Mouse (Mus musculus): ENCODE results near the gene Noc4l. TPM values are rescaled to one million over a fixed set of nuclear protein-coding genes. Genes with fewer than 3 reads are reported as not detected.

The Noc4l gene
- total and polyA plus RNA-seq, 3 experiments, result 42.0 to 160 (median 50.7) TPM

- dilution Hi-C loops (cut with MboI; ENCODE audit: extremely low pct_ligation_motif_present, extremely low pct_unique_long_range_greater_than_20kb, low sequenced_read_pairs), result no loop called here
- H3K36me3 ChIP-seq (replicated peaks in 1 of 2; ENCODE audit: control insufficient read depth in 1 of 2, insufficient read depth in 1 of 2, low read length in 1 of 2), result no peaks in the 10 kb centered on the region
- in situ Hi-C loops (cut with MboI; ENCODE audit: low pct_ligation_motif_present, low pct_unique_long_range_greater_than_20kb, low sequenced_read_pairs), result no loop called here
- no peaks in the 10 kb centered on the region for H3K4me1 ChIP-seq (ENCODE audit: control insufficient read depth in 1 of 2, insufficient read depth in 2 of 2)
- no peak overlapping the region for H3K4me2 ChIP-seq (ENCODE audit: insufficient read depth, low read depth, poor library complexity, severe bottlenecking)
- no peaks in the 10 kb centered on the region for H3K9me3 ChIP-seq (replicated peaks; ENCODE audit: low read length)
- no peak overlapping the region for H3K9ac ChIP-seq (ENCODE audit: insufficient read depth, low read depth)
- H3K4me3 ChIP-seq (replicated peaks in 1 of 3; ENCODE audit: low read depth in 2 of 3, low read length in 2 of 3, poor library complexity in 1 of 3), result no peak overlapping the region
- no peak for DNase-seq (ENCODE audit: extremely low read depth)
- TF ChIP-seq MAX (IDR thresholded peaks at IDR 0.05; ENCODE audit: low read length) (no peak), NELFE (IDR thresholded peaks at IDR 0.05; ENCODE audit: low read depth, low read length) (no peak), MEF2A (IDR thresholded peaks at IDR 0.05; ENCODE audit: borderline replicate concordance, low read depth, low read length) (no peak), BHLHE40 (IDR thresholded peaks at IDR 0.05; ENCODE audit: low read depth, low read length) (no peak), ZNF384 (IDR thresholded peaks at IDR 0.05; ENCODE audit: low read depth, low read length) (no peak), ETS1 (conservative IDR thresholded peaks at IDR 0.05; ENCODE audit: low read depth, low read length) (no peak), ZC3H11A (IDR thresholded peaks at IDR 0.05; ENCODE audit: low read depth, low read length) (no peak), IRF4 (IDR thresholded peaks at IDR 0.05; ENCODE audit: low read depth, low read length) (no peak), EP300 (IDR thresholded peaks at IDR 0.05; ENCODE audit: low read length) (no peak), E2F4 (IDR thresholded peaks at IDR 0.05; ENCODE audit: insufficient replicate concordance, low read depth, low read length) (no peak), TCF12 (IDR thresholded peaks at IDR 0.05; ENCODE audit: low read depth, low read length) (no peak), PAX5 (IDR thresholded peaks at IDR 0.05; ENCODE audit: low read length) (no peak), MYC (IDR thresholded peaks at IDR 0.05; ENCODE audit: low read depth, low read length) (no peak), GABPA (IDR thresholded peaks at IDR 0.05; ENCODE audit: insufficient replicate concordance, low read depth, low read length) (no peak), JUN (IDR thresholded peaks at IDR 0.05; ENCODE audit: insufficient read depth, low read depth, low read length) (no peak), USF2 (conservative IDR thresholded peaks at IDR 0.05; ENCODE audit: low read depth, low read length) (no peak), MAFK (IDR thresholded peaks at IDR 0.05; ENCODE audit: insufficient replicate concordance, low read length) (no peak), MXI1 (IDR thresholded peaks at IDR 0.05; ENCODE audit: low read depth, low read length) (no peak), RAD21 (IDR thresholded peaks at IDR 0.05; ENCODE audit: low read depth, low read length) (no peak), SMC3 (IDR thresholded peaks at IDR 0.05; ENCODE audit: low read depth, low read length) (no peak)
- no peaks in the 10 kb centered on the region for H3K79me2 ChIP-seq (replicated peaks; ENCODE audit: control insufficient read depth, extremely low read depth, insufficient read depth, poor library complexity, severe bottlenecking)
- H3K27ac ChIP-seq (ENCODE audit: insufficient read depth, low read depth), result no peak overlapping the region
- H3K27me3 ChIP-seq (replicated peaks), result peaks cover 44% of the 10 kb centered on the region
Measured at GRCm38 (mm10) chr5:110624319-110624718, 28.9 kb downstream of the Noc4l start.

GRCm38 (mm10) chr5:110619226-110619625, 34.0 kb downstream of the Noc4l start:
- DNase-seq (ENCODE audit: extremely low read depth), result no peak
- no peak overlapping the region for H3K27ac ChIP-seq (ENCODE audit: insufficient read depth, low read depth)
- H3K36me3 ChIP-seq (replicated peaks in 1 of 2; ENCODE audit: control insufficient read depth in 1 of 2, insufficient read depth in 1 of 2, low read length in 1 of 2), result no peaks in the 10 kb centered on the region
- H3K4me3 ChIP-seq (replicated peaks in 1 of 3; ENCODE audit: low read depth in 2 of 3, low read length in 2 of 3, poor library complexity in 1 of 3), result no peak overlapping the region
- H3K79me2 ChIP-seq (replicated peaks; ENCODE audit: control insufficient read depth, extremely low read depth, insufficient read depth, poor library complexity, severe bottlenecking), result no peaks in the 10 kb centered on the region
- H3K4me2 ChIP-seq (ENCODE audit: insufficient read depth, low read depth, poor library complexity, severe bottlenecking), result no peak overlapping the region
- no peaks in the 10 kb centered on the region for H3K4me1 ChIP-seq (ENCODE audit: control insufficient read depth in 1 of 2, insufficient read depth in 2 of 2)
- H3K27me3 ChIP-seq (replicated peaks), result peaks cover 38% of the 10 kb centered on the region
- in situ Hi-C loops (cut with MboI; ENCODE audit: low pct_ligation_motif_present, low pct_unique_long_range_greater_than_20kb, low sequenced_read_pairs) (loop anchor here (5.0 kb wide), 1 partner anchor 117 kb away; no protein-coding TSS in a partner anchor), dilution Hi-C loops (cut with MboI; ENCODE audit: extremely low pct_ligation_motif_present, extremely low pct_unique_long_range_greater_than_20kb, low sequenced_read_pairs) (no loop called here)
- H3K9ac ChIP-seq (ENCODE audit: insufficient read depth, low read depth), result no peak overlapping the region
- no peak for TF ChIP-seq JUN (IDR thresholded peaks at IDR 0.05; ENCODE audit: insufficient read depth, low read depth, low read length)
- TF ChIP-seq TCF12 (IDR thresholded peaks at IDR 0.05; ENCODE audit: low read depth, low read length), result no peak
- TF ChIP-seq NELFE (IDR thresholded peaks at IDR 0.05; ENCODE audit: low read depth, low read length), result no peak
- no peak for TF ChIP-seq MAZ (IDR thresholded peaks at IDR 0.05; ENCODE audit: low read depth, low read length)
- no peak for TF ChIP-seq ZKSCAN1 (IDR thresholded peaks at IDR 0.05; ENCODE audit: borderline replicate concordance, low read depth, low read length)
- no peak for TF ChIP-seq UBTF (IDR thresholded peaks at IDR 0.05; ENCODE audit: low read depth, low read length)
- no peak for TF ChIP-seq RAD21 (IDR thresholded peaks at IDR 0.05; ENCODE audit: low read depth, low read length)
- no peak for TF ChIP-seq EP300 (IDR thresholded peaks at IDR 0.05; ENCODE audit: low read length)
- no peak for TF ChIP-seq BHLHE40 (IDR thresholded peaks at IDR 0.05; ENCODE audit: low read depth, low read length)
- TF ChIP-seq POLR2AphosphoS2 (IDR thresholded peaks at IDR 0.05; ENCODE audit: low read depth, low read length), result no peak
- no peak for TF ChIP-seq CHD1 (IDR thresholded peaks at IDR 0.05; ENCODE audit: low read depth, low read length)
- TF ChIP-seq POLR2A (IDR thresholded peaks at IDR 0.05; ENCODE audit: low read depth, low read length), result no peak
- no peaks in the 10 kb centered on the region for H3K9me3 ChIP-seq (replicated peaks; ENCODE audit: low read length)

Data from CH12.LX (cell line).